Mouse (Mus musculus) frontal cortex, postnatal 36 days (tissue): ENCODE data around the gene Sdk1.

Experiments
- DNase-seq, 2 experiments: peaks; one replicate each; pipeline ENCODE4 v3.0.0; 2022; ENCODE audit warnings: low spot score in 2 of 2

The Sdk1 gene

DNA sequence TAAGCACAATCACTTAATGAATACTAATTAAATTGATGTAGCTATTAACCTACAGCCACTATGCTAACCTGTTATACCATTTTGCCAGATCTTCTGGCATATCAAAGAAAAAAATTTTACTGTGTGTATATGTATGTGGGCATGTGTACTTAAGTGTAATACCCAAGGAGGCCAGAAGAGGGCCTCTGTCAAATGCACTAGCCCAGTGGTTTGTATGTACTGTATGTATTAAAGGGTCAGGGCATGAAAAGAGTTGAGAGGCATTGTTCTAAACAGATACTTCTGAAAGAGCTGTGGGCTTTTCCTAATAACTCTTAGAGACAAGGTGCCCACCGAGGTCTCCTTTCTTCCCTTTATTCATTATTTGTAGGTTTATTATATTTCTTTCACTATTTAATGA, 759.0 kb downstream of the Sdk1 start:
- no peak for DNase-seq

DNA sequence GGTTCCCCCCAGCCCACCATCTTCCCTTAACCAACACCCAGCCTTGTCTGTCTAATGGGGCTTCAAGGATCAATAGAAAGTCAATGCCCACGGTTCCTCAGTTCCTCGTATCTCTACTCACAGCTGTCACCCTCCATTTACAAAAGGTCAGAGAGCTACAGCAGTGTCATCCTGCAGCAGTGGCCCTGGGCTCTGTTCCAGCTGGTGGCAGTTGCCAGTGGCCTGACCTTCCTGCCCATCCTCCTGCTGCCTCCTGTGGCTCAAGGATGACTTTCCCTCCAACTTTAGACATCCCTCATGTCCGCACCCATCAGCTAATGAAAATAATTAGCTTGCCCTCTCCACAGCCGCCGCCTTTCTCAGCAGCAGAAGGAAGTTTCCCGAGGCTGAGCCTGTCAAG, 759.8 kb downstream of the Sdk1 start:
- no peak for DNase-seq

DNA sequence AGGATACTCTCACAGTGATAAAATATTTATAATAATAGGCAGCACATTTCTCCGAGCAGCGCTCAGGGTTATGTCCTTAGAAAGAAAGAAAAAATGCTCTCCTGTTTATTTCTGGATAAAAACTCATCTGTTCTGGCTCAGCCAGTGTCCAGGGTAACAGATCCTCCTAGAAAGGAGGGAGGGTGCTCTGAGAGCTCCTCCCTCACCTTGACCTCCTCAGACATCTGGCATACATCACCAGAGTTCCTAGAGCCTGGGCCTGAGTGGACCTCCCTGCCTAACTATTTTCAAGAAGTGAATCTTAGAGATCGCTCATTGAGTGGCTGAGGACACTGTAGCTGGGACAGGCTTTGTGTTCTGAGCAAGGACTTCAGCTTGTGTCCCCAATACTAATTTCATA, 760.7 kb downstream of the Sdk1 start:
- no peak for DNase-seq

DNA sequence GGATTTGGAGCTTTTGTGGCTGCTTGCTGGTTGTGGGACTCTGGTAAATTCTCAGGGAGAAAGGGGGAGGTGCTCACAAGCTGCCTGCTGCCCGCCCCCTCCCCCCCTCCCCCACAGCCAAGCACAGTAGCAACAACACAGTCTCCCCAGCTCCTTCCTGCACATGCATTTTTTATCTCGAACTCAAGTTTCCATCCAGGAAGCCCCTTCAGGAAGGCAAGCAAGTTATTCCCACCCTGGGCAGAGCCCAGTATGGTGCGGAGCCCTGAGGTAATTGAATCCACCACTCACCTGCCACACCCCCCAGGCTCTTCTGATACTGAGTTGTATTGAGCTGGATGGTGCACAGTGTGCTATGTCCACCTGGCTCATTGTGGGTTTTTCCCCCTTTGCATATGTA, 768.9 kb downstream of the Sdk1 start:
- no peak for DNase-seq

DNA sequence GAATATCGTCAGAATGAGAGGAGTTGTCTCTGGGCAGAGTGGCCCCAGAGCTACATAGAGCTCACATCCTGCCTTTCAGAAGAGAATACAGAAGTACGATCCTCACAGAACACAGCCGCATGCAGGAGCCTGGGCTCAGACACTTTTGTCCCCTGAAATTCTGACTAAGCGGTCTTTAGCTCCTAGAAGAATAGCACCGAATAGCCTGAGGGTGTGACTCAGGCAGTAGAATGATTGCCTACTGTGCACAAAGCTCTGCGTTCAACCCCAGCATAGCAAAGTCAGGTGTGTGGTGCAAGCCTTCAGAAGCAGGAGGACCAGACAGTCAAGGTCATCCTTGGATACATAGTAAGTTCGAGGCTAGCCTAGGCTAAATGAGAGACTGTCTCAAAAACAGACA, 775.7 kb downstream of the Sdk1 start:
- DNase-seq: no peak

DNA sequence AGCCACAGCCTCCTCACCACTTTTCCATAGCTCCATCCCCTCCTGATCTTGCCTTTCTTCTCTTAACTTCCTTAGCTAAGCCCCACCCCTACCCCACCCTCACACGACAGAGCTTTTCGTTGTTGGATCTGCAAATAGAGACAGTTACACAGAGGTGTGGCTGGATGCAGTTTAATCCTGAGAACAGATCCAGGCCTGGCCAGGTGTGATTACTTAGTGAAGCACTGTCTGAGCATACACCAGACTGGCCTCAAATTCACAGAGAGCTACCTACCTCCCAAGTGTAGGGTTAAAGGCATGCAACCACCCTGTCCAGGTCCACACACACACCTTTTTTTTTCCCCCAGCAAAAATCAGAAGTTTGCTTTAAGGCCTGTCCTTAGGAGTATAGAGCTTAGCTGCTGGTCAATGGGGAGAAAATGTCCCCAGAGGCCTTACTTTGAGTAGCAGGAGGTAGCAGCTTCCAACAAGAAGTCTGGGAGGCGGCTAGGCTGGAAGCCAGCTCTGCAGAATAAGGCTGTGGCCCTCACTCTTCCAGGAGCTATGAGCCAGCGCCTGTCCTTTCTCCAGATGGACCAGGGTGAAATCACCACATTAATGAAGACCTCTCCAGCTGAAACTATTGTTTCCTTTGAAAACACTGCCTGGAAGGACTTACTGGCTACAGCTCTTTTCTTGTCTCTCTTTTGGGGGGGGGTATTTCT, 781.7 kb downstream of the Sdk1 start:
- no peak for DNase-seq

DNA sequence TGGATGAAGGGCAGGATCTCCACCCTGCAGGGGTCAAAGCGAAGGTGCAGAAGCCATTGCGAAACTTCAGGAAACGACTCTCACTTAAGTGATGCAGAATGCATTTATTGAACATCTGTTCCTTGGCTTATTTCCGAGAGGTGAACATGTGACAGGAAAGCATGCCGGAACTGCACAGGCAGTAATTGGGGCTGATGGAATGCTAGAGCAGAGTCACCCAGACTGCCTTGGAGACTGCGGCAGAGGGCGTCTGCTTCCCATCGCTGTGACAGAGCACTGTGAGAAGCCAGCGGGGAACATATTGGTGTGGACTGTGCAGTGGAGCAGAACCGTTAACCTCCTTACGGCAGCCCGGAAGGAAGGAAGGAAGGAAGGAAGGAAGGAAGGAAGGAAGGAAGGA, 783.2 kb downstream of the Sdk1 start:
- no peak for DNase-seq

DNA sequence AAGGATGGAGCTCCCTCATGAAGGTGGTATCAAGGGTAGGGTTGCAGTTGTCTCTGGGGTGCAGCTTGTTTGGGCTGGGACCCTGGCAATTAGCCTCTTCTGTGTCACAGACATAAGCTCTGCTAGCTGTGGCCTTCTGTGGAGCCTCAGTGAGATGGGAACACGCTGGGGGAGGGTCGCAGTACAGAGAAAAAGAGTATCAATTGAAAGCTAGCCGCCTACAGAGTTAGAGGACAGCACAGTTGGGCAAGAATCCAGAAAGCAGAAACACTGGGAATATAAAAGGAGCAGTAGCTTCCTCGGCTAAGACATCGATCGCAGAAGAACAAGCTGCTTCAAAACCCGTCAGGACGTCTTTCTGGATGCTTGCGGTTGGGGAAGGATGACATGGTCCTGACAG, 795.2 kb downstream of the Sdk1 start:
- DNase-seq: peak; percentile 9

DNA sequence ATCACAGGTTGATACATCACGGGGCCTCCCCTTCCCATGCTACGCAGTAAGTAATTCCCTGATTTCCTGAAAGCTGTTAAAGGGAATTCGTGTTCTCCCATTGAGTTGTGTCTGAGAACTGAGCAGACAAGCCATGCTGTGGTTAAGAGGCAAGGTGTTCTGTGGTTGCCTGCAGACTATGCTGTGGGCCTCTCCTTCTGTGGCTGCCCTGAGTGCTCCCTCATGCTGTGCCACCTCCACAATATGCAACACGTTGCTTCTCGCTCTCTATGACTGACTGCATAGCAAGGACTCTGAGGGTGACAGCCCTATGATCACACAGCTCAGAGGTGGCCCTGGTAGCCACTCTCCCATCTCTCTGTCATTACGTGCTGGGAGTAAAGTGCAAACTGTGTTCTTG, 797.9 kb downstream of the Sdk1 start:
- no peak for DNase-seq

DNA sequence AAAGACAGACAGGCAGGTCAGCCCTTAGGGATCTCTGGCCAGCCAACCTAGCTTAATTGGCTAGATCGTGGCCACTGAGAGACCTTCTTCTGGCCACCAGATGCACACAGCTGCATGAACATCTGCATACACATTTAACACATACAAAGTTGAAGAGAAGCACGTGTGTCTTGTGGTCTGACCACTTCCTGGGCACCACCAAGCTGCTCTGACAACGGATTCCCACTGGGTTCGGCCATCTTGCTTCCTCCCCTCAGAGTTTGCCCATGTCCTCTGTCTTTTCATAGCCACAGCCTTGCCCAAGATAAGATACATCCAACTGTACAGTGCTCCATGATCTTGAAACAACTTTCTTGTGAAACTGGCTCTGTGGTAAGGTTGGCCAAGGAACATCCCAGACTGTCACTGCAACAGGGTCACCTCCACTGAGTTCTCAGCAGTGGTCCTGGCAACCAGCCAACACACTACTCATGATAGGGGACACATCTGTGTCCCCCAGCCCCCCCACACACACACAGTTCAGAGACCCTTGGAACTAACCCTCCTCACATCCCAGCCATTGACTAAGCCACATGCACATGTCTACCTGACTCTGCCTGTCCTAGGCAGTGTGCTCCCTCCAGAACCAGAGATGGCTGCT, 798.7 kb downstream of the Sdk1 start:
- DNase-seq: no peak

DNA sequence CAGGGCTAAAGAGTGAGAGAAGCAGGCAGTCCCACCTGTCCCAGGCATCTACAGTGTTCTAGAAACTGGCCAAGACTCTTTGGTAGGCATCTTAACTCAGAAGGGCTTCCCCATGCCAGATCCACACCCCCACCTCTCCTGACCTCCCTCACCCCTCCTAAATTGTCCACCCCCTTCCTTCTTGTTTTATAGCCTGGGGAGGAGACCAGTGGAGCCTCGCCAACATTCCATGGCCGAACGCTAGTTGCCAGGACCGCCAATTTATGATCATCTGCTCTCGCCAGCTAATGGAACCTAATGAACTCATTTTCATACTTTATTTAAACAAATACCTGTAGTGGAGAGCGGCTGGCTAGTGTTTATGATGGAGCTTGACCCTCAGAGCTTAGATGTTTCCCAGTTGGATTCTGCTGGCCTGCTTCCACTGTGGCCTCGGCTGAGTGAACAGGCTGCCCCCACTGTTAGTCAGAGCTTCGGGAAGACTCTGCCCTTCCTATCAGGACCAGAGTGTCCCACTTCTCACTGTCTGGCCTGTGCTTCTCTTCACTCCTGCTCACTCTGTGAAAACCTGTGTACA, 800.0 kb downstream of the Sdk1 start:
- no peak for DNase-seq

DNA sequence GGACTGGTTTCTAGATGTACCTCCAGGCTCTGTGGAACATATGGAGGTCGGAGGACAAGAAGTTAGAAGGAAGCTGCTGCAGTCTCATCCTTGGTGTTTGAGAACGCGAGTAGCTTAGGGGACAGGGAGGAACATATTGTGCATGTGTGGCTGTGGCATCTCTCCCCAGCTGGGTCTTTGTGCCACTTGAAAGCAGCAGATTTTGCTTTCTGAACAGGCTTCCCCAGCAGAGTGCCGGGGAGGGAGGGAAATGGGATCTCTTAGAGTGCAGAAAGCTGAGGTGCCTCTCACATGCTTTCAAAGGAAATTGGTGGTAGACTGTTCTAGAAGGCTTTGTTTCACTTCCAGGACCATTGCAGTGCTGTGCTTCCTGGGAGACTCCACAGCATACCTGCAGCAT, 820.5 kb downstream of the Sdk1 start:
- no peak for DNase-seq

DNA sequence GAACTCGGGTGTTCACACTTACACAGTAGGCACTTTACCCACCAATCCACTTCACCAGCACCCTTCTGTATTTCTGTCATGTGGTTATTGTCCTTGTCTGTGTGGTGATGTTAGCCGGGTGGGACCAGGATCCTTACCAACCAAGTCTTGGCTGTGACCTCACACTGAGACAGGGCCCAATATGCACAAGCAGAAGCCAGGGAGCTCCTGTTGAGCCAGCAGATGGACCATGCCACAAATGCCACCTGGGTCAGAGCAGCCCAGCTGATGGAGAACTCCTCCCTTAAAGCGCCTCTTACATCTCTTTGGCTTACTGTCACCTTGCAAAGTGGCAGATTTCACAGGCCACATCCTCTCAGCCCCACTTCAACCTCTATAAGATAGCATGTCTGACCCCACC, 830.0 kb downstream of the Sdk1 start:
- DNase-seq: no peak

DNA sequence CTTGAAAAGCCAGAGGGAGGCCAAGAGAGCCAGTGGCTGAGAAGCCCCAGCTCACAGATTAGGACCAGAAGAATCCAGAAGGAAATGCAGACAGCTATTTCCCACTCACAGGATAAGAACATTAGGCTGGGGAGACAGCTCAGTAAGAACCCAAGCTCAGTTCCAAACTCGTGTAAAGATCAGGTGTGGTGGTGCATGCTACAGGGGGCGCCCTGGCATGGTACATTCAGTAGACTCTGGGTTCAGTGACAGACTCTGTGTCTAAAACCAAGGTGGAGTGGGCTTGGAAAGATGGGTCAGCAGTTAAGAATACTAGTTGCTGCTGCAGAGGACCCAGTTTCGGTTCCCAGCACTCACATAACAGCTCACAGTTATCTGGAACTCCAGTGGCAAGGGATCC, 832.6 kb downstream of the Sdk1 start:
- no peak for DNase-seq

DNA sequence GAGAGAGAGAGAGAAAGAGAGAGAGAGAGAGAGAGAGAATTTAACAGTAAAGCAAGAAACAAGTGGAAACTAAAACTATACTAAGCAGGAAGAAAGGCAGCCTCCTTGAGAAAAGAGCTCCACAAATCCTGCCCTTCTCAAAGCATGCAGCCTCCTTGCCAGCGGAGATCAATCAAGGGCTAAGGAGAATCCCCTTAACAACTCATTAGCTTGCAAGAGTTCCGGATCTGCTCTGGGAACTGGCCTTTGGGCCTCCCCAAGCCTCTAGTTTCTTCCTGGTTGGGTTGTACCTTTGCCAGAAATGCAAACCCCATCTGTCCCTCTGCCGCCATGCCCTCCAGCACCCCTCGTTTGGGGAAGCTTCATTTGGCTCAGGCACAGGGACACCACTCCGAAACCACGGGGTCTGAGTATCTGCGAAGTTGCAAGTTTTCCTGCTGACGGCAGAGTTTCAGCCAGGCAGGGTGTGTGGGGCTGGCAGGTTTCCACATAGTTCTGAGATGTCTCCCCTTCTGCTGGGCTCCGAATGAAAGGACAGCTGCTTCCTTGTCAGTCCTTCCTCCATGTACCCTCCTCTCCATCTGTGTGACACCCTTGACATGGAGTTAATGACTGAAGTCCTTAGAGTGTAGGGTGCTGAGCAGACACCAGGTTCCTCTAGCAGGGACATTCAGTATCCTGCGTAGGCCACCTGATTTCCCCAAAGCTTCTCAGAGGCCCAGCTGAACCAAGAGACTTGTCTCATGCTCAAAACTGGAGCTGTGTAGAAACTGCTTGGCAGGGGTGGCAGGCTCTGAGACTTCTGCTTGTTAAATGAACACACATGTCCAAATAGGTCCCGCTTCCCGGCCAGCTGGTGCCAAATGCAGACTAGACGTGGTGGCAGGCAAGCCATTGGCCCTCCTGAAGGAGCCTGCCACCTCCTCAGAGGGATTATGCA, 833.5 kb downstream of the Sdk1 start:
- DNase-seq: peak; percentile 39 to 42

DNA sequence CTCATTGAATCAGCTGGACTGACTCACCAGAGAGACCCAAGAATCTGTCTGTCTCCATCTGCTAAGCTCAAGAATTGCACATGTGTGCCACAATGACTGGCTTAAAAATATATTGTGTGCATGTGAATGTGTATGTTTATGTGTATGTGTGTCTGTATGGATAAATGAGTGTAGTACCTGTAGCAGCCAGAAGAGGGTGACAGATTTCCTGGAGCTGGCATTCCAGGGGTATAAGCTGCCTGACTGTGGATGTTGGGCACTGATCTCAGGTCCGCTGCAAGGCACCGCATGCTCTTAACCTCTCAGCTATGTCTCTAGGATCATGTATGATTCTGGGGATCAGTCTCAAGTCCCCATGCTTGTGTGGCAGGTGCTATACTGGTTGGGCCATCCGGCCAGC, 839.4 kb downstream of the Sdk1 start:
- no peak for DNase-seq

DNA sequence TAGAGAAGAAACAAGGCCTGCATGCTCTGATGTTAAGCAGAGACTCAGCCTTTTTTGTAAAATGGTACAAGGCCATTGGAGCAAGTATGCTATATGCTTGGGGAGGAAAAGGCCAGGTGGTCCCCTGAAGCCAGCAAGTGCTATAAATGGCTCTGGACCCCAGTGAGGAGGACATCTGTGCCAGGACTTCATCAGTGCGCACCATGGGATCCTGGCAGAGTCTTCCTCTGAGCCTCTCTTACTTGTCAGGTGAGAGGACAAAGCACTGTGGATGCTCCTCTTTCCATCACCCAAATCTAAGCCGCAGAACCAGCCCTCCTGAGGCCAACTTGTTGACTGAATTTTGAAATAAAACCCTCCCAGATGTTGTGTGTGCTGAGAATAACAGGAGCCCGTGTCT, 839.8 kb downstream of the Sdk1 start:
- DNase-seq: no peak

DNA sequence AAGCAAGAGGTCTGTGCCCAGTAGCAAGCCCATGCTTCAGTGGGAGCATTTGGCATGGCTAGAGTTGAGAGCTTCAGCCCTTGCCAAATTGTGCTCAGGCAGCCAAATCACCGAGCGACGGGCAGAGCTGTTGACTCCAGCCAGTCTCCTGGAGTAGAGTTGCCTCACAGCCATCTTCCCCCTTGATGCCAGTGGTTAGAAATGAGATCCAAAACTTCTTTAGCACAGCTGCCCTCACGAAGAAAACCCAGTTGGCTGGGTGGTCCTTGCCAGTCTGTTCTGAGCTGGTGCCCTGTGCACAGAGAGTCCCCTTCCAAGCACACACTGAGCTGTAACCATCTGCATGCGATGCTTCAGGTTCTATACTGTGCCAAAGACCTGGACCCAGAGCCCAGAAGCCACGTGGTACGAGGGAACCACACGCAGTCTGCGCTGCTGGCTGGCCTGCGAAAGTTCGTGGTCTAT, 855.1 kb downstream of the Sdk1 start:
- DNase-seq: no peak

DNA sequence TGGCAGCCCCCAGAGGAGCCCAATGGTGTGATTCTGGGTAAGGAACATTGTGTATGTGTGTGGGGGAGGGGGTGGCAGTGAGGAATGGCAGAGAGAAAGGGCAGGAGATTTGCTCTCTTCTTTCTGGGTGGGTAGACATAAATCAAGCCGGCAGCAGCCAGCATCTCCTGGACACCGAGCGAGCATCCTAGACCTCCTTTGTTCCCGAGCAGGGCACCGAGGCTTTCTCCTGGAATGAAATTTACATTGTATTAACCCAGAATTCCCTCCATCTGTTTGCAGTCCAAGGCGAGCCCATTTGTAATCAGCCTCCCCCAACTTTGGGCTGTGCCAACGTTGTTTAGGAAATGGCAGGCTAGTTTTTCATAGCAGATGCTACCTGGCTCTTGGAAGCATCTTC, 858.9 kb downstream of the Sdk1 start:
- DNase-seq: no peak

DNA sequence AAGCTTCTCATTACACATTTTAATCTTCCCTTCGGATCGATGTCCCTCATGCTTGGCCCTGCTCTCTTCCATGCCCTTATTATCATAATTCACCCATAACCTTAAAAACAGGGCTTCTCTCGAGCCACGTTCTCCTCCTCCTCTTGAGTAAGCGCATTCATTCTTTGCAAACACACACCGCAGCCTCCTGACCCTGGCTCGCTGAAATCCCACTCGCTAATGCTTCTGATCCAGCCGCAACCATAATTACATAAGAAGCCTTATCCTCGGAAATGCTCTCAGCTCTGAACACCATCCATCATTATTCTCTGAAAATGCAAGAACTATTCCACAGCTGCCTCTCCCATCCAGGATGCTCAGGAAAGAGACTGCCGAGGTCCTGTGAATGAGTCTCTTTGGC, 866.1 kb downstream of the Sdk1 start:
- DNase-seq: no peak

DNA sequence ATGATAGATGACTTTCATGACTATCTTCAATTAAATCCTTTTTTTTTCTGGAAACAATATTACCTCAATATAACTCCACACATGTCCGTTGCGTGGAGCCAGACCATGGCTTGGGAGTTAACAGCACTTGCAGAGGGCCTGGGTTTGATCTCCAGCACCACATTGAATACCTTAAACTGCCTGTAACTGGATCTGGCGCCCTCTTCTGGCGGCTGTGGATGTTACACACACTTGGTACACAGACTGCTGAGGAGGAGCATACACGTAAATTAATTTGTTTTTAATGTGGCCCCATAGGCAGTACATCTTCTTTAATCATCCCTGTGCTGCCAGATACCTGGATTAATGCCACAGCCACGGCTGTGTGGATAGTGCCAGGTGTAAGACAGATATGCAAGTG, 870.7 kb downstream of the Sdk1 start:
- no peak for DNase-seq
